In genomic region chr17:85645718-85646665, GRCm38 (mm10) we compare ENCODE assay signal across 9 mouse cellular contexts. TPM values are rescaled to one million over a fixed set of nuclear protein-coding genes. Genes with fewer than 3 reads are reported as not detected.
A peak's percentile ranks its signal among the peaks of the same experiment; 100 is the strongest.
DNase-seq lines count a peak whose midpoint lies in the region; ATAC-seq and TF ChIP-seq lines count a peak whose summit lies in the region.
"Had no signal": no experiment of that assay in that cellular context is flagged by ENCODE, and none has a peak within 500 bp of the region (broad histone marks: within the 10 kb centered on the region; RNA-seq: fewer than 3 reads in every experiment).

No protein-coding gene starts in this region.

- H3K27me3 ChIP-seq in cerebellum, adult 2 months (ENCODE audit: control insufficient read depth, insufficient read depth, low read length) = peaks cover 1% of the 10 kb centered on the region; the same call in 1 of the 2 replicates
- no peaks in the 10 kb centered on the region for H3K27me3 ChIP-seq in CH12.LX (replicated peaks)
- H3K27me3 ChIP-seq in heart, embryonic 10.5 days (ENCODE audit: insufficient read depth, poor library complexity, severe bottlenecking) = peaks cover 90% of the 10 kb centered on the region
- peaks cover 24% of the 10 kb centered on the region for H3K27me3 ChIP-seq in kidney, embryonic 14.5 days (ENCODE audit: control insufficient read depth, insufficient read depth, low read length)
- H3K27me3 ChIP-seq in megakaryocyte, embryonic 14.5 days (replicated peaks) = peaks cover 67% of the 10 kb centered on the region

- peak; percentile 35 to 37 for DNase-seq in cerebellum, adult 2 months
- peak; percentile 29 for DNase-seq in CH12.LX (ENCODE audit: extremely low read depth)
- peak; percentile 34 to 35 for DNase-seq in cerebellum, postnatal 36 days
- DNase-seq in heart, embryonic 10.5 days (ENCODE audit: low spot score) = no peak
- DNase-seq in thymus, postnatal 36 days = peak; percentile 18 to 24

- H3K79me2 ChIP-seq in CH12.LX (replicated peaks; ENCODE audit: control insufficient read depth, extremely low read depth, insufficient read depth, poor library complexity, severe bottlenecking) = no peaks in the 10 kb centered on the region

- TF ChIP-seq RAD21 in CH12.LX (IDR thresholded peaks at IDR 0.05; ENCODE audit: low read depth, low read length) = peak; percentile 39

- in situ Hi-C loops in CH12.LX (cut with MboI; ENCODE audit: low pct_ligation_motif_present, low pct_unique_long_range_greater_than_20kb, low sequenced_read_pairs) = loop anchor here (25.0 kb wide), 1 partner anchor 809 kb away; no protein-coding TSS in a partner anchor

- no peak overlapping the region for H3K9ac ChIP-seq in CH12.LX (ENCODE audit: insufficient read depth, low read depth)
- H3K9ac ChIP-seq in kidney, embryonic 14.5 days (ENCODE audit: low read depth, low read length) = peak overlapping the region; percentile 0; the same call in 1 of the 2 replicates

- no peak overlapping the region for H3K4me3 ChIP-seq in cerebellum, adult 2 months (replicated peaks; ENCODE audit: insufficient read depth, low read depth, low read length)
- H3K4me3 ChIP-seq in CH12.LX (replicated peaks in 1 of 3; ENCODE audit: low read depth in 2 of 3, low read length in 2 of 3, poor library complexity in 1 of 3) = peak overlapping the region in 1 of 3 experiments; percentile 8
- H3K4me3 ChIP-seq in heart, embryonic 10.5 days = peak overlapping the region; percentile 57
- peak overlapping the region; percentile 24 for H3K4me3 ChIP-seq in kidney, embryonic 14.5 days (ENCODE audit: low read length)
- peak overlapping the region; percentile 62 for H3K4me3 ChIP-seq in megakaryocyte, embryonic 14.5 days (replicated peaks)

- 13% methylated on average over 36 of the region's 36 CpGs for WGBS in cerebellum, adult 2 months
- 2% methylated on average over 36 of the region's 36 CpGs for WGBS in heart, embryonic 10.5 days
- 4% methylated on average over 36 of the region's 36 CpGs for WGBS in kidney, embryonic 14.5 days

- ATAC-seq in cerebellum, adult (ENCODE audit: insufficient number of reproducible peaks, low FRiP score, low TSS enrichment) = no peak
- peak; percentile 75 for ATAC-seq in kidney, embryonic 14.5 days (ENCODE audit: low FRiP score, low TSS enrichment)

- no peak for TF ChIP-seq POLR2A in cerebellum, adult 2 months (IDR thresholded peaks at IDR 0.05; ENCODE audit: borderline replicate concordance, insufficient read depth, low read length)
- TF ChIP-seq POLR2A in CH12.LX (IDR thresholded peaks at IDR 0.05; ENCODE audit: low read depth, low read length) = no peak

- H3K27ac ChIP-seq in cerebellum, adult 2 months (ENCODE audit: insufficient read depth, low read length) = no peak overlapping the region
- H3K27ac ChIP-seq in CH12.LX (ENCODE audit: insufficient read depth, low read depth) = no peak overlapping the region
- no peak overlapping the region for H3K27ac ChIP-seq in heart, embryonic 10.5 days
- H3K27ac ChIP-seq in kidney, embryonic 14.5 days (ENCODE audit: low read depth, low read length) = no peak overlapping the region

- no peaks in the 10 kb centered on the region for H3K4me1 ChIP-seq in cerebellum, adult 2 months (ENCODE audit: control insufficient read depth, insufficient read depth, low read length)
- H3K4me1 ChIP-seq in CH12.LX (ENCODE audit: control insufficient read depth in 1 of 2, insufficient read depth in 2 of 2) = peaks cover 5 to 10% of the 10 kb centered on the region in 2 experiments
- H3K4me1 ChIP-seq in heart, embryonic 10.5 days = peaks cover 14% of the 10 kb centered on the region; the same call in 1 of the 2 replicates
- H3K4me1 ChIP-seq in kidney, embryonic 14.5 days (ENCODE audit: control insufficient read depth, insufficient read depth, low read length) = peaks cover 6% of the 10 kb centered on the region; the same call in 1 of the 2 replicates
- peaks cover 9% of the 10 kb centered on the region for H3K4me1 ChIP-seq in megakaryocyte, embryonic 14.5 days

- no peak for TF ChIP-seq EP300 in CH12.LX (IDR thresholded peaks at IDR 0.05; ENCODE audit: low read length)

- peak overlapping the region; percentile 58 for H3K4me2 ChIP-seq in CH12.LX (ENCODE audit: insufficient read depth, low read depth, poor library complexity, severe bottlenecking)
- H3K4me2 ChIP-seq in kidney, embryonic 14.5 days (replicated peaks; ENCODE audit: low read depth, low read length) = peak overlapping the region; percentile 50

- no peak for TF ChIP-seq CTCF in cerebellum, adult 2 months (IDR thresholded peaks at IDR 0.05; ENCODE audit: borderline replicate concordance, insufficient read depth, low read depth, low read length)
- TF ChIP-seq CTCF in CH12.LX (conservative IDR thresholded peaks at IDR 0.05 in 1 of 2, IDR thresholded peaks at IDR 0.05 in 1 of 2; ENCODE audit: low read depth in 2 of 2, low read length in 2 of 2) = peak in 1 of 2 experiments; percentile 79; a peak in 2 of 4 replicates

- H3K9me3 ChIP-seq in CH12.LX (replicated peaks; ENCODE audit: low read length) = no peaks in the 10 kb centered on the region
- no peaks in the 10 kb centered on the region for H3K9me3 ChIP-seq in heart, embryonic 10.5 days
- no peaks in the 10 kb centered on the region for H3K9me3 ChIP-seq in kidney, embryonic 14.5 days (ENCODE audit: control insufficient read depth, low read length)
- H3K9me3 ChIP-seq in megakaryocyte, embryonic 14.5 days = peaks cover 4% of the 10 kb centered on the region; the same call in 1 of the 2 replicates

- no peaks in the 10 kb centered on the region for H3K36me3 ChIP-seq in CH12.LX (replicated peaks in 1 of 2; ENCODE audit: control insufficient read depth in 1 of 2, insufficient read depth in 1 of 2, low read length in 1 of 2)
- H3K36me3 ChIP-seq in heart, embryonic 10.5 days = no peaks in the 10 kb centered on the region
- H3K36me3 ChIP-seq in kidney, embryonic 14.5 days (ENCODE audit: control insufficient read depth, insufficient read depth, low read length) = no peaks in the 10 kb centered on the region
- H3K36me3 ChIP-seq in megakaryocyte, embryonic 14.5 days (replicated peaks; ENCODE audit: low read length) = no peaks in the 10 kb centered on the region

- dilution Hi-C loops in CH12.LX (cut with MboI; ENCODE audit: extremely low pct_ligation_motif_present, extremely low pct_unique_long_range_greater_than_20kb, low sequenced_read_pairs) = no loop called here

TF ChIP-seq in CH12.LX, 34 proteins besides CTCF, POLR2A, EP300 and RAD21:
- 0 out of 2 replicates have a peak, but pooled peaks have one; percentile 9 for TF ChIP-seq ZC3H11A (IDR thresholded peaks at IDR 0.05; ENCODE audit: low read depth, low read length)
- no peak for TF ChIP-seq HCFC1 (IDR thresholded peaks at IDR 0.05; ENCODE audit: low read depth, low read length)
- peak; percentile 41; the same call in 1 of the 2 replicates for TF ChIP-seq TCF12 (IDR thresholded peaks at IDR 0.05; ENCODE audit: low read depth, low read length)
- TF ChIP-seq PAX5 (IDR thresholded peaks at IDR 0.05; ENCODE audit: low read length) = no peak
- peak; percentile 47; the same call in 1 of the 2 replicates for TF ChIP-seq MAZ (IDR thresholded peaks at IDR 0.05; ENCODE audit: low read depth, low read length)
- TF ChIP-seq ZNF384 (IDR thresholded peaks at IDR 0.05; ENCODE audit: low read depth, low read length) = no peak
- TF ChIP-seq MAX (IDR thresholded peaks at IDR 0.05; ENCODE audit: low read length) = no peak
- TF ChIP-seq SMC3 (IDR thresholded peaks at IDR 0.05; ENCODE audit: low read depth, low read length) = peak; percentile 67
- TF ChIP-seq BHLHE40 (IDR thresholded peaks at IDR 0.05; ENCODE audit: low read depth, low read length) = no peak
- TF ChIP-seq NRF1 (IDR thresholded peaks at IDR 0.05; ENCODE audit: low read depth, low read length) = no peak
- 0 out of 2 replicates have a peak, but pooled peaks have one; percentile 32 for TF ChIP-seq UBTF (IDR thresholded peaks at IDR 0.05; ENCODE audit: low read depth, low read length)
- no peak for TF ChIP-seq MEF2A (IDR thresholded peaks at IDR 0.05; ENCODE audit: borderline replicate concordance, low read depth, low read length)
TF ChIP-seq in CH12.LX: peak in this region for 5.

RNA-seq across cellular contexts. Expression of gene Six3, which starts 32.6 kb away (rescaled TPM):
- 1.3 and 1.8 TPM in 2 replicates for polyA plus RNA-seq in cerebellum, adult 2 months (2012; rRNA removed)
- total RNA-seq in CH12.LX (2012; rRNA removed) (not detected in 2 replicates), CH12.LX (2014; rRNA removed) (not detected in 2 replicates)
- polyA plus RNA-seq in CH12.LX (2012; ENCODE audit: insufficient read length, low read depth) = not detected in 2 replicates
- polyA plus RNA-seq in heart, embryonic 10.5 days (2016; fragmentation: Nextera tagmentation; extraction: Ambion mirVana) = 0.06 TPM in 1 of 2 replicates, not detected in the other
- not detected in 2 replicates for polyA plus RNA-seq in kidney, embryonic 14.5 days (2014; fragmentation: Nextera tagmentation; extraction: Ambion mirVana)
- polyA plus RNA-seq in megakaryocyte, embryonic 14.5 days (2012; ENCODE audit: insufficient read depth, low replicate concordance) = not detected in 2 replicates
- polyA plus RNA-seq: C2C12 had no signal

RNA-seq across cellular contexts. Expression of gene Six2, which starts 42.1 kb away (rescaled TPM):
- 0.06 and 0.07 TPM in 2 replicates for polyA plus RNA-seq in cerebellum, adult 2 months (2012; rRNA removed)
- total RNA-seq in CH12.LX (2012; rRNA removed) = 0.04 TPM in 1 of 2 replicates, not detected in the other
- total RNA-seq in CH12.LX (2014; rRNA removed) = not detected in 2 replicates
- 0.11 and 0.40 TPM in 2 replicates for polyA plus RNA-seq in CH12.LX (2012; ENCODE audit: insufficient read length, low read depth)
- polyA plus RNA-seq in heart, embryonic 10.5 days (2016; fragmentation: Nextera tagmentation; extraction: Ambion mirVana) = 0.32 and 1.7 TPM in 2 replicates
- 21.2 and 24.5 TPM in 2 replicates for polyA plus RNA-seq in kidney, embryonic 14.5 days (2014; fragmentation: Nextera tagmentation; extraction: Ambion mirVana)
- 1.6 TPM in 1 of 2 replicates, not detected in the other for polyA plus RNA-seq in megakaryocyte, embryonic 14.5 days (2012; ENCODE audit: insufficient read depth, low replicate concordance)
- polyA plus RNA-seq: C2C12 had no signal
